Mouse (Mus musculus) cortical plate, adult 2 months (tissue): ENCODE measurements around the gene Mst1r.

Experiments used
- CTCF ChIP-seq: fragments of 200-500 bp; IDR thresholded peaks from 2 replicates; pipeline ENCODE4 v1.5.1; 2011; ENCODE audit warnings: mild to moderate bottlenecking, control low read depth, low read length; ENCODE audit not compliant: insufficient read depth; ENCODE audit errors: extremely low read depth
- POLR2A ChIP-seq: fragments of 200-500 bp; IDR thresholded peaks from 2 replicates; pipeline ENCODE4 v1.6.1; 2011; ENCODE audit warnings: mild to moderate bottlenecking, low read length, control low read depth; ENCODE audit not compliant: insufficient read depth; ENCODE audit errors: extremely low read depth

GRCm38 (mm10) chr9:107864493-107864892 is 42.2 kb upstream of the Mst1r start:
- TF ChIP-seq CTCF: no peak
- no peak for TF ChIP-seq POLR2A
